Mouse (Mus musculus) heart, embryonic 11.5 days (tissue): ENCODE measurements around the gene Bricd5. TPM values are rescaled to one million over a fixed set of nuclear protein-coding genes. Genes with fewer than 3 reads are reported as not detected.

Experiments used
- ATAC-seq: fragments of 200-750 bp; cut with Nextera tagmentation; replicated peaks from 2 replicates; pipeline ENCODE4 v1.8.0; 2017; ENCODE audit warnings: moderate library complexity; ENCODE audit not compliant: insufficient number of reproducible peaks, low FRiP score, low TSS enrichment
- H3K27ac ChIP-seq: fragments of 300-500 bp; sonication (generic); 2 replicates; pipeline ENCODE4 v1.5.1; 2014; ENCODE audit warnings: mild to moderate bottlenecking, low read depth, low read length
- H3K27me3 ChIP-seq: fragments of 300-500 bp; sonication (generic); 2 replicates; pipeline ENCODE4 v1.6.1; 2014; ENCODE audit warnings: mild to moderate bottlenecking, low read length, mixed read lengths; ENCODE audit not compliant: control insufficient read depth, insufficient read depth
- H3K36me3 ChIP-seq: fragments of 300-500 bp; sonication (generic); 2 replicates; pipeline ENCODE4 v1.6.1; 2014; ENCODE audit warnings: mild to moderate bottlenecking, low read length, moderate library complexity, mixed read lengths; ENCODE audit not compliant: control insufficient read depth, insufficient read depth
- H3K4me1 ChIP-seq: fragments of 300-500 bp; sonication (generic); 2 replicates; pipeline ENCODE4 v1.6.1; 2014; ENCODE audit warnings: low read length; ENCODE audit not compliant: control insufficient read depth, insufficient read depth
- H3K4me2 ChIP-seq: fragments of 300-500 bp; sonication (generic); 2 replicates; pipeline ENCODE4 v1.6.1; 2014; ENCODE audit warnings: mild to moderate bottlenecking, moderate library complexity
- H3K4me3 ChIP-seq: fragments of 300-500 bp; sonication (generic); 2 replicates; pipeline ENCODE4 v1.5.1; 2014; ENCODE audit warnings: low read depth, low read length
- H3K9ac ChIP-seq: fragments of 300-500 bp; sonication (generic); 2 replicates; pipeline ENCODE4 v1.6.1; 2014; ENCODE audit warnings: mild to moderate bottlenecking, low read depth, low read length, moderate library complexity
- H3K9me3 ChIP-seq: fragments of 300-500 bp; sonication (generic); replicated peaks from 2 replicates; pipeline ENCODE4 v1.6.1; 2016; ENCODE audit warnings: low read length; ENCODE audit not compliant: control insufficient read depth
- WGBS: fragments of 180-500 bp; shearing (Covaris S2); extraction: QIAGEN DNeasy Blood & Tissue Kit; methylation state at CpG from one replicate; pipeline ENCODE4 v1.1.7; 2014; ENCODE audit not compliant: insufficient replicate concordance; 5-methylcytosine and 5-hydroxymethylcytosine counted together
- polyA plus RNA-seq: library from polyadenylated mRNA; unstranded; fragments of >200 nt; fragmentation: Nextera tagmentation; extraction: Ambion mirVana; gene quantifications from 2 replicates; pipeline ENCODE4 v1.2.1, GENCODE M21; 2014

Bricd5 gene
- polyA plus RNA-seq, 1 experiment from 2014 or later = 0.21 TPM

DNA sequence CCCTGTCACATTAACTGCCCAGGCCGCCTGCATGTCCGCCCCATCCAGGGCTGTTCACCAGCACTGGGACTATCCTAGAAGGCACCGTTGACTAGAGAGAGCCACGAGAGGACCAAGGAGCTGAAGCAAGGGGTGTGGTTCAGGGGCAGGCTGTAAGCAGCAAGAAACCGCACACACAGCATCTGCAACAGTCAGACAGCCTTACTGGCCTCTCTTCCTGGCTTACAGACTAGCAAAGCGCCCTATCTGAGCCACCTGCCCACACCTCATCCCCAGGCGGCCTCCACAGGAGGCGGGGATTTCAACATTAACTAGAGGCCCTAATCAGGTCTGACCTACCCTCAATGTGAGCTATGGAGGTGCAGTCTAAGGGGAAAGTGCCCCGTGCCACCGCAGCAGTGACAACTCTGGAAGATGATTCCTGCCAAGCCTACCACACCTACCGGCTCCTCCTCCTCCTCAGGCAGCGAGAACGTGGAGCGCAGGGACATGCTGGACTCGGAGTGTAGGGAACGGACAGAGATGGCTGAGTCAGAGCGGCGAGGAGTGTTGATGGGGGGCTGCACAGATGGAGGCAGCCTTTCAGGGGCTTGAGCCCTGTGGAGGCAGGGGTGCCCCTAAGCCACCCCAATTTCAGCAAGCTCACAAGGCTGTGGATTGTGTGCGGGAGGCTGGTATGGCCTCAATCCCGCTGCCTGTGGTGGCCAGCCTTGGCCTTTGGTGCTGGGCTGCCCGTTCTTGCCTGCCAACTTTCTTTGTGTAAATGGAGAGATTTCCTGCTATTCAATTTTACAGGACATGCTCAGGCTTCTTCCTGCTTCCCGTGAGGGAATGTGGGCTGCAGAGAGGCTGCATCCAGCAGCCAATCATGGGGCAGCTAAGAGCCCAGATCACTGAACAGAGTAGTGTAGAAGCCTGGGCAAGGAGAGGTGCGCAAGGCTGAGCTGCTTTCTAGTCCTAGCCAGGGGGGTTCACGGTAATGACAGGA, 40.9 kb downstream of the Bricd5 start:
- Histone ChIP-seq H3K27me3 (no peaks in the 10 kb centered on the region), H3K36me3 (peaks cover 46% of the 10 kb centered on the region), H3K9ac (peak overlapping the region; percentile 16; the same call in 1 of the 2 replicates), H3K4me2 (no peak overlapping the region), H3K9me3 (no peaks in the 10 kb centered on the region), H3K4me1 (no peaks in the 10 kb centered on the region), H3K4me3 (no peak overlapping the region), H3K27ac (peak overlapping the region; percentile 4; the same call in 1 of the 2 replicates)
- ATAC-seq = no peak
- 84% methylated on average over 24 of the region's 24 CpGs for WGBS

DNA sequence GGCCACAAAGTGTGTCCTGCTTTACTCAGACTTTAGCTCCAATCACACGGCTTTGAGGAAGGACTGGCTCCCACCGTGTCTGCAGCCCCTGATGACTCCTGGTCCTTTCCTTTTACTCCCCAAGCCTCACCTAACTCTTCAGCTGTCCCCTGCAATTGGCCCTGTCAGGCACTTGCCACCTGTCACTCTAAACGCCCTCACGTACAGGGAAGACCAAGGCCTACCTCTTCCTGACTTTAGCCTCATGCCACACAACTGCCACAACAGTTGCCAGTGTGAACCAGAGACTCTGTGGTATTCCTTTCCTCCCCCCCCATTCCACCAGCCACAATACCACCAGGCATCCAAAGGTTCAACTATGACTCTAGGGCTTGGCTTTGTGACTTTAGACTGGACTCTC, 46.8 kb downstream of the Bricd5 start:
- H3K27me3 ChIP-seq = no peaks in the 10 kb centered on the region
- no peak overlapping the region for H3K4me2 ChIP-seq
- WGBS = 83% methylated on average over 4 of the region's 4 CpGs
- no peak overlapping the region for H3K4me3 ChIP-seq
- H3K9ac ChIP-seq = 0 out of 2 replicates have a peak overlapping the region, but pooled peaks have one; percentile 22
- H3K36me3 ChIP-seq = peaks cover 28% of the 10 kb centered on the region
- H3K27ac ChIP-seq = no peak overlapping the region
- ATAC-seq = no peak
- H3K9me3 ChIP-seq = no peaks in the 10 kb centered on the region
- no peaks in the 10 kb centered on the region; the same call in 1 of the 2 replicates for H3K4me1 ChIP-seq

DNA sequence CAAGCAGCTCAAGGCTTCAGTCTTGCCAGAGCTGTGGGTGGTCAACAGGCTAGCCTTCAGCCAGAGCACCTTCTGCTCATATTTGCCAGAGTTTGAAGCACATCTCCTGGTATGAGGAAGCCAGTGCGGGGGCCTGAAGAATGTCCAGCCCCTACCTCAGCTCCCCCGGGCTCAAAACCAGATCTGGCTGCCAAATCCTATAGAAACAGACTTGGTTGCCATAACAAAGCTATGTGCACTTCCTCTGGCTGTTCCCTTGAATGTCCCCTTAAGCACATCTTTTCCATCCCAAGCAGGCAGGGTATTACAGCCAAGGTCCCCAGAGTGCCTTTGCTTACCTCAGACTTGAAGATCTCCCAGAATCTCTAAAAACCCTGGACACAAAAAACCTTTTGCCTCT, 51.0 kb downstream of the Bricd5 start:
- 75% methylated on average over 2 of the region's 2 CpGs for WGBS
- Histone ChIP-seq H3K9ac (no peak overlapping the region; the same call in 1 of the 2 replicates), H3K27ac (no peak overlapping the region), H3K36me3 (peaks cover 7% of the 10 kb centered on the region), H3K4me3 (no peak overlapping the region), H3K9me3 (no peaks in the 10 kb centered on the region), H3K4me1 (peaks cover 16% of the 10 kb centered on the region), H3K27me3 (no peaks in the 10 kb centered on the region), H3K4me2 (no peak overlapping the region)
- no peak for ATAC-seq

Other genes starting within 250 kb of the Bricd5 start
- gene Ccnf, start 222.4 kb upstream of the Bricd5 start, polyA plus RNA-seq = 47.4 and 55.2 TPM in 2 replicates
- 0.06 TPM in 1 of 2 replicates, not detected in the other for gene Abca17, start 122.8 kb upstream of the Bricd5 start, polyA plus RNA-seq
- 6.3 and 9.2 TPM in 2 replicates for gene Abca3, start 121.9 kb upstream of the Bricd5 start, polyA plus RNA-seq
- 262 and 267 TPM in 2 replicates for gene Rnps1, start 59.3 kb upstream of the Bricd5 start, polyA plus RNA-seq
- gene Eci1, start 47.2 kb upstream of the Bricd5 start, polyA plus RNA-seq = 190 and 199 TPM in 2 replicates
- 0.86 and 1.6 TPM in 2 replicates for gene Dnase1l2, start 30.8 kb upstream of the Bricd5 start, polyA plus RNA-seq
- gene E4f1, start 3.6 kb upstream of the Bricd5 start, polyA plus RNA-seq = 14.0 and 17.6 TPM in 2 replicates
- 75.8 and 77.2 TPM in 2 replicates for gene Pgp, start 3.5 kb upstream of the Bricd5 start, polyA plus RNA-seq
- 17.5 and 20.9 TPM in 2 replicates for gene Mlst8, start 5.2 kb downstream of the Bricd5 start, polyA plus RNA-seq
- gene Caskin1, start 14.7 kb downstream of the Bricd5 start, polyA plus RNA-seq = 0.40 and 0.49 TPM in 2 replicates
- gene Traf7, start 54.1 kb downstream of the Bricd5 start, polyA plus RNA-seq = 72.3 and 80.1 TPM in 2 replicates
- gene Rab26, start 60.3 kb downstream of the Bricd5 start, polyA plus RNA-seq = 1.1 and 1.9 TPM in 2 replicates
- gene Pkd1, start 76.0 kb downstream of the Bricd5 start, polyA plus RNA-seq = 8.9 and 9.2 TPM in 2 replicates
- 46.7 and 50.6 TPM in 2 replicates for gene Tsc2, start 158.7 kb downstream of the Bricd5 start, polyA plus RNA-seq
- 9.1 and 9.8 TPM in 2 replicates for gene Nthl1, start 158.8 kb downstream of the Bricd5 start, polyA plus RNA-seq
- gene Slc9a3r2, start 176.4 kb downstream of the Bricd5 start, polyA plus RNA-seq = 52.7 and 58.0 TPM in 2 replicates
- not detected in 2 replicates for gene Npw, start 184.6 kb downstream of the Bricd5 start, polyA plus RNA-seq
- gene Zfp598, start 195.8 kb downstream of the Bricd5 start, polyA plus RNA-seq = 19.7 and 22.0 TPM in 2 replicates
- gene Syngr3, start 216.1 kb downstream of the Bricd5 start, polyA plus RNA-seq = 0.39 and 0.65 TPM in 2 replicates
- 36.7 and 39.0 TPM in 2 replicates for gene Gfer, start 222.3 kb downstream of the Bricd5 start, polyA plus RNA-seq
- gene Noxo1, start 222.3 kb downstream of the Bricd5 start, polyA plus RNA-seq = 0.49 and 1.1 TPM in 2 replicates
- 50.9 and 54.8 TPM in 2 replicates for gene Tbl3, start 233.8 kb downstream of the Bricd5 start, polyA plus RNA-seq
- gene Rnf151, start 244.2 kb downstream of the Bricd5 start, polyA plus RNA-seq = not detected in 2 replicates
- 1,091 and 1,195 TPM in 2 replicates for gene Rps2, start 244.2 kb downstream of the Bricd5 start, polyA plus RNA-seq